Mouse (Mus musculus): ENCODE data around the gene Nox1. TPM values are rescaled to one million over a fixed set of nuclear protein-coding genes. Genes with fewer than 3 reads are reported as not detected.

Nox1 gene
- polyA plus RNA-seq, 1 experiment from 2014 or later, result 0.11 TPM

GRCm38 (mm10) chrX:134158151-134158550, 63.6 kb downstream of the Nox1 start:
- WGBS, result 44% methylated on average over 7 of the region's 7 CpGs
- H3K9me3 ChIP-seq (replicated peaks; ENCODE audit: control insufficient read depth, low read length, poor library complexity, severe bottlenecking), result no peaks in the 10 kb centered on the region
- H3K27ac ChIP-seq (ENCODE audit: low read length), result no peak overlapping the region
- H3K27me3 ChIP-seq (ENCODE audit: control insufficient read depth, insufficient read depth, low read depth, low read length), result no peaks in the 10 kb centered on the region; the same call in 1 of the 2 replicates
- no peak for ATAC-seq
- no peak overlapping the region for H3K9ac ChIP-seq (ENCODE audit: low read depth, low read length)
- H3K4me3 ChIP-seq (ENCODE audit: low read depth, low read length), result no peak overlapping the region
- H3K36me3 ChIP-seq (ENCODE audit: control insufficient read depth, insufficient read depth, low read length), result no peaks in the 10 kb centered on the region
- no peaks in the 10 kb centered on the region for H3K4me1 ChIP-seq (ENCODE audit: control insufficient read depth, insufficient read depth, low read length)
- no peak overlapping the region for H3K4me2 ChIP-seq (ENCODE audit: low read length)

- no peaks in the 10 kb centered on the region for H3K36me3 ChIP-seq (ENCODE audit: control insufficient read depth, insufficient read depth, low read length)
- no peak overlapping the region for H3K4me3 ChIP-seq (ENCODE audit: low read depth, low read length)
- no peaks in the 10 kb centered on the region; the same call in none of the 2 replicates for H3K27me3 ChIP-seq (ENCODE audit: control insufficient read depth, insufficient read depth, low read depth, low read length)
- ATAC-seq, result no peak
- H3K27ac ChIP-seq (ENCODE audit: low read length), result no peak overlapping the region
- H3K4me2 ChIP-seq (ENCODE audit: low read length), result no peak overlapping the region
- no peaks in the 10 kb centered on the region for H3K9me3 ChIP-seq (replicated peaks; ENCODE audit: control insufficient read depth, low read length, poor library complexity, severe bottlenecking)
- WGBS, result 84% methylated on average over 4 of the region's 4 CpGs
- H3K4me1 ChIP-seq (ENCODE audit: control insufficient read depth, insufficient read depth, low read length), result no peaks in the 10 kb centered on the region
- H3K9ac ChIP-seq (ENCODE audit: low read depth, low read length), result no peak overlapping the region
These were observed 79.8 kb downstream of the Nox1 start for GRCm38 (mm10) chrX:134141986-134142385.

- no peak overlapping the region for H3K27ac ChIP-seq (ENCODE audit: low read length)
- no peaks in the 10 kb centered on the region for H3K9me3 ChIP-seq (replicated peaks; ENCODE audit: control insufficient read depth, low read length, poor library complexity, severe bottlenecking)
- H3K36me3 ChIP-seq (ENCODE audit: control insufficient read depth, insufficient read depth, low read length), result no peaks in the 10 kb centered on the region
- no peak overlapping the region for H3K9ac ChIP-seq (ENCODE audit: low read depth, low read length)
- H3K27me3 ChIP-seq (ENCODE audit: control insufficient read depth, insufficient read depth, low read depth, low read length), result no peaks in the 10 kb centered on the region; the same call in none of the 2 replicates
- H3K4me1 ChIP-seq (ENCODE audit: control insufficient read depth, insufficient read depth, low read length), result no peaks in the 10 kb centered on the region
- H3K4me3 ChIP-seq (ENCODE audit: low read depth, low read length), result no peak overlapping the region
- no peak for ATAC-seq
- WGBS, result 96% methylated on average over 1 of the region's 1 CpGs
- no peak overlapping the region for H3K4me2 ChIP-seq (ENCODE audit: low read length)
These were observed 80.2 kb downstream of the Nox1 start for GRCm38 (mm10) chrX:134141551-134141950.

GRCm38 (mm10) chrX:134140024-134140423, 81.7 kb downstream of the Nox1 start:
- no peaks in the 10 kb centered on the region for H3K9me3 ChIP-seq (replicated peaks; ENCODE audit: control insufficient read depth, low read length, poor library complexity, severe bottlenecking)
- no peak for ATAC-seq
- H3K27ac ChIP-seq (ENCODE audit: low read length), result no peak overlapping the region
- H3K4me3 ChIP-seq (ENCODE audit: low read depth, low read length), result no peak overlapping the region
- H3K4me1 ChIP-seq (ENCODE audit: control insufficient read depth, insufficient read depth, low read length), result no peaks in the 10 kb centered on the region
- no peaks in the 10 kb centered on the region; the same call in none of the 2 replicates for H3K27me3 ChIP-seq (ENCODE audit: control insufficient read depth, insufficient read depth, low read depth, low read length)
- 77% methylated on average over 6 of the region's 6 CpGs for WGBS
- no peaks in the 10 kb centered on the region for H3K36me3 ChIP-seq (ENCODE audit: control insufficient read depth, insufficient read depth, low read length)
- H3K9ac ChIP-seq (ENCODE audit: low read depth, low read length), result no peak overlapping the region
- H3K4me2 ChIP-seq (ENCODE audit: low read length), result no peak overlapping the region

- Histone ChIP-seq H3K9ac (ENCODE audit: low read depth, low read length) (no peak overlapping the region), H3K27me3 (ENCODE audit: control insufficient read depth, insufficient read depth, low read depth, low read length) (no peaks in the 10 kb centered on the region; the same call in none of the 2 replicates), H3K4me2 (ENCODE audit: low read length) (no peak overlapping the region), H3K9me3 (replicated peaks; ENCODE audit: control insufficient read depth, low read length, poor library complexity, severe bottlenecking) (no peaks in the 10 kb centered on the region), H3K4me3 (ENCODE audit: low read depth, low read length) (no peak overlapping the region), H3K4me1 (ENCODE audit: control insufficient read depth, insufficient read depth, low read length) (no peaks in the 10 kb centered on the region), H3K36me3 (ENCODE audit: control insufficient read depth, insufficient read depth, low read length) (no peaks in the 10 kb centered on the region), H3K27ac (ENCODE audit: low read length) (no peak overlapping the region)
- no peak for ATAC-seq
- 48% methylated on average over 3 of the region's 3 CpGs for WGBS
These were observed 87.9 kb downstream of the Nox1 start for GRCm38 (mm10) chrX:134133821-134134220.

- no peaks in the 10 kb centered on the region for H3K4me1 ChIP-seq (ENCODE audit: control insufficient read depth, insufficient read depth, low read length)
- H3K27me3 ChIP-seq (ENCODE audit: control insufficient read depth, insufficient read depth, low read depth, low read length), result no peaks in the 10 kb centered on the region; the same call in 1 of the 2 replicates
- no peaks in the 10 kb centered on the region for H3K36me3 ChIP-seq (ENCODE audit: control insufficient read depth, insufficient read depth, low read length)
- H3K4me2 ChIP-seq (ENCODE audit: low read length), result no peak overlapping the region
- 29% methylated on average over 5 of the region's 5 CpGs for WGBS
- no peak overlapping the region for H3K9ac ChIP-seq (ENCODE audit: low read depth, low read length)
- H3K27ac ChIP-seq (ENCODE audit: low read length), result no peak overlapping the region
- no peaks in the 10 kb centered on the region for H3K9me3 ChIP-seq (replicated peaks; ENCODE audit: control insufficient read depth, low read length, poor library complexity, severe bottlenecking)
- no peak overlapping the region for H3K4me3 ChIP-seq (ENCODE audit: low read depth, low read length)
- no peak for ATAC-seq
These were observed 89.5 kb downstream of the Nox1 start for GRCm38 (mm10) chrX:134132295-134132694.

GRCm38 (mm10) chrX:134128549-134128948, 93.2 kb downstream of the Nox1 start:
- H3K9ac ChIP-seq (ENCODE audit: low read depth, low read length), result no peak overlapping the region
- H3K27ac ChIP-seq (ENCODE audit: low read length), result no peak overlapping the region
- no peaks in the 10 kb centered on the region for H3K27me3 ChIP-seq (ENCODE audit: control insufficient read depth, insufficient read depth, low read depth, low read length)
- H3K4me3 ChIP-seq (ENCODE audit: low read depth, low read length), result no peak overlapping the region
- ATAC-seq, result no peak
- H3K9me3 ChIP-seq (replicated peaks; ENCODE audit: control insufficient read depth, low read length, poor library complexity, severe bottlenecking), result no peaks in the 10 kb centered on the region
- WGBS, result 80% methylated on average over 3 of the region's 3 CpGs
- no peaks in the 10 kb centered on the region for H3K36me3 ChIP-seq (ENCODE audit: control insufficient read depth, insufficient read depth, low read length)
- no peak overlapping the region for H3K4me2 ChIP-seq (ENCODE audit: low read length)
- H3K4me1 ChIP-seq (ENCODE audit: control insufficient read depth, insufficient read depth, low read length), result no peaks in the 10 kb centered on the region

GRCm38 (mm10) chrX:134116417-134116816, 105.3 kb downstream of the Nox1 start:
- Histone ChIP-seq H3K9ac (ENCODE audit: low read depth, low read length) (no peak overlapping the region), H3K27me3 (ENCODE audit: control insufficient read depth, insufficient read depth, low read depth, low read length) (no peaks in the 10 kb centered on the region), H3K9me3 (replicated peaks; ENCODE audit: control insufficient read depth, low read length, poor library complexity, severe bottlenecking) (no peaks in the 10 kb centered on the region), H3K27ac (ENCODE audit: low read length) (no peak overlapping the region), H3K4me1 (ENCODE audit: control insufficient read depth, insufficient read depth, low read length) (no peaks in the 10 kb centered on the region), H3K4me2 (ENCODE audit: low read length) (no peak overlapping the region), H3K4me3 (ENCODE audit: low read depth, low read length) (no peak overlapping the region), H3K36me3 (ENCODE audit: control insufficient read depth, insufficient read depth, low read length) (no peaks in the 10 kb centered on the region)
- no peak for ATAC-seq
- 76% methylated on average over 3 of the region's 3 CpGs for whole genome bisulfite sequencing

GRCm38 (mm10) chrX:134111767-134112166, 110.0 kb downstream of the Nox1 start:
- Histone ChIP-seq H3K27ac (ENCODE audit: low read length) (no peak overlapping the region), H3K4me3 (ENCODE audit: low read depth, low read length) (no peak overlapping the region), H3K9ac (ENCODE audit: low read depth, low read length) (no peak overlapping the region), H3K9me3 (replicated peaks; ENCODE audit: control insufficient read depth, low read length, poor library complexity, severe bottlenecking) (no peaks in the 10 kb centered on the region), H3K4me1 (ENCODE audit: control insufficient read depth, insufficient read depth, low read length) (no peaks in the 10 kb centered on the region), H3K4me2 (ENCODE audit: low read length) (no peak overlapping the region), H3K27me3 (ENCODE audit: control insufficient read depth, insufficient read depth, low read depth, low read length) (no peaks in the 10 kb centered on the region), H3K36me3 (ENCODE audit: control insufficient read depth, insufficient read depth, low read length) (no peaks in the 10 kb centered on the region)
- WGBS, result 88% methylated on average over 3 of the region's 3 CpGs
- no peak for ATAC-seq

All from midbrain, embryonic 16.5 days (tissue).